Mouse (Mus musculus) right cerebral cortex, postnatal 36 days (tissue): ENCODE data around the gene Klhdc3.

Experiments
- DNase-seq, 2 experiments: peaks; one replicate each; pipeline ENCODE4 v3.0.0; 2022; ENCODE audit warnings: low spot score in 2 of 2, mixed read lengths in 1 of 2

The Klhdc3 gene

DNA sequence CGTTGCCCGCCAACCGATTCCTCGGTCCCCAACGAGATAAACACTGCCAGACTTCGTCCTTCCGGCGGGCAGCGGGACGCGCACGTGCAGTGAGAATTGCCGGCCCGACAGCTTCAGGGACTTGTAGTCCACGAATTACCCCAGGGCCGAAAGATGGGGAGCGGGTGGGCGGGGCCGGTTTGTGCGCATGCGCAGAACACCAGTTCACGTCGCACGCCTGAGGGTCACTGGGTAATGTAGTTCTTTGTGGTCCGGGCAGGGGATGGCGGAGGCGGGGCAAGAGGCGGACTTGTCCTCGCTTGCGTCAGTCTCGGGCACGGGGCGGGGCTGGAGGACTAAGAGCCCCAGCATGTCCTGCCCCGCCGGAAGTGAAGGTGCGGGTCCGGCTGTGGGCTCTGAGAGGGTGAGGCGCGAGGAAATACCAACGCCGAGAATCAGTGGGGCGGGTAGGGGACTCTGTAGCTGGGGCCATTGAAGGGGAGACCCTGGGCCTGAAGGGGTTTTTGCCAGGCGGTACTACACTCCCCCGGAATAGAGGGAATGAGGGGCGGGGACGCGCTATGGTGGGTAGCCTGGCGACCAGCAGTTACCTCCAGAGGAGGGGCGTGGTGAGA, at the start of gene Klhdc3:
TSS of gene Klhdc3 (minus strand) at position 155 of the 614 bp plus-strand sequence.
- peak; percentile 97 for DNase-seq

DNA sequence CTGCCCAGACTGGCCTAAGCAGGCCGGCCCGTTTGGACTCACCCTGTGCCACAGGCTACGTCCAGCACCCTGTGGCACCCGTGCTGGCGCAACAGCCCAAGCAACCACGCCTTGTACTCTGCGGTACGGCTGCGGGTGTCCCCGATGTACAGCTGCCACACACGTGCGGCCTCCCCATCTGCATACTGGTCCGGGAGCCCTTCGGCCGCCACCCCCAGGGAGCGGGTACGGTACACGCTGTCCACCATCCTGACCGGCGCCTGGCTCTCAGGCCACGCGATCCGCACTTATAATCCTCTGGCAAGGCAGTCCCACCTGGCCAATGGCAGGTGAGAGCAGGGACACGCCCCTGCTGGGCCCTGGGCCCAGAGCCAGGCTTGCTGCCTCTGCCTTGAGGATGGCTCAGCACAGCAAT, 48.2 kb upstream of the Klhdc3 start, which contains the start of gene Gnmt:
TSS of gene Gnmt (minus strand) at position 265 of the 415 bp plus-strand sequence.
- no peak for DNase-seq

DNA sequence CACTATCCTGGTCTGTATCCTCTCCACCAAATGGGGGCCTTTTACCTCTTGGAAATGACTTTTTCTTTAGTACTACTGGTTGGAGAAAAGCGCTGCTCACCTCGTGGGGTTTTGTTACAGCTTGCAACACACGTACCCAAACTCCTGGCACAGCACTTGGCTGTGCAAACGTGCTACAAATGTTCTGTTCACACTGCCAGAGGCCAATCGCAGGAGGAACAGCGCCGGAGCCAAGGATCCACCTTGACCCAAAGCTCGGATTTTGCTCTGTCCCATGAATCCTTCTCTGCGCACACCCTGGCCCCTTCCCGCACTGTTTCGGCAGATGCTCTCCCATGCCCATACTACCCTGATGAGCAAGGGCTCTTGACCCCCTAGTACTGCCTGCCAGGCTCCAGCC, 47.8 kb upstream of the Klhdc3 start:
- no peak for DNase-seq

DNA sequence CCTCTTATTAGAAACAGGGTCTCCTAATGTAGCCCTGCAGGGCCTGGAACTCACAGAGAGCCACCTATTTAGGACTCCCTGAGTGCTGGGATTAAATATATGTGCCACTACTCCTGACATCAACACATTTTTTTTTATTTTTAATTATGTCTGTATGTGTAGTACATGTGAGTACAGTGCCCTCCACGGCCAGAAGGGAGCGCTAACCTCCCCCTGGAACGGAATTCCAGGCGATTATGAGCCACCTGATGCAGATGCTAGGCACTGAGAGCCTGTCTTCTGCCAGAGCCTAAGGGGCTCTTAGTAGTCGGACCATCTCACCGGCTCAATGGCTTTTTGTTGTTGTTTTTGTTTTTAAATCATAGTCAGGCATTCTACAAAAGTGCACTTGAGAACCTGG, 47.3 kb upstream of the Klhdc3 start:
- no peak for DNase-seq

DNA sequence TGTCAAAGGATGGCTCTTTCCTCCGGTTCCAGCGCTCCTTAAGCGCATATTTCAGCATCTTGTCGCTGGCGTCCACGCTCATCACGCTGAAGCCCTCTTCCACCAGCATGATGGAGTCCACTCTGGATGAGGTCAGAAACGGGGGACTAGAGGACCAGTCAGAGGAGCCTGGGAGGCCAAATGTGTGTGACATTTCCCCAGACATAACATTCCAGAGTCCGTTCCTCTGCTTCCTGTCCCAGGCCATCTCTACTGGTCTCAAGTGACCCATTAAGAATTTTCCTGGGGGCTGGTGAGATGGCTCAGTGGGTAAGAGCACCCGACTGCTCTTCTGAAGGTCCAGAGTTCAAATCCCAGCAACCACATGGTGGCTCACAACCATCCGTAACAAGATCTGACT, 46.6 kb upstream of the Klhdc3 start:
- no peak for DNase-seq

DNA sequence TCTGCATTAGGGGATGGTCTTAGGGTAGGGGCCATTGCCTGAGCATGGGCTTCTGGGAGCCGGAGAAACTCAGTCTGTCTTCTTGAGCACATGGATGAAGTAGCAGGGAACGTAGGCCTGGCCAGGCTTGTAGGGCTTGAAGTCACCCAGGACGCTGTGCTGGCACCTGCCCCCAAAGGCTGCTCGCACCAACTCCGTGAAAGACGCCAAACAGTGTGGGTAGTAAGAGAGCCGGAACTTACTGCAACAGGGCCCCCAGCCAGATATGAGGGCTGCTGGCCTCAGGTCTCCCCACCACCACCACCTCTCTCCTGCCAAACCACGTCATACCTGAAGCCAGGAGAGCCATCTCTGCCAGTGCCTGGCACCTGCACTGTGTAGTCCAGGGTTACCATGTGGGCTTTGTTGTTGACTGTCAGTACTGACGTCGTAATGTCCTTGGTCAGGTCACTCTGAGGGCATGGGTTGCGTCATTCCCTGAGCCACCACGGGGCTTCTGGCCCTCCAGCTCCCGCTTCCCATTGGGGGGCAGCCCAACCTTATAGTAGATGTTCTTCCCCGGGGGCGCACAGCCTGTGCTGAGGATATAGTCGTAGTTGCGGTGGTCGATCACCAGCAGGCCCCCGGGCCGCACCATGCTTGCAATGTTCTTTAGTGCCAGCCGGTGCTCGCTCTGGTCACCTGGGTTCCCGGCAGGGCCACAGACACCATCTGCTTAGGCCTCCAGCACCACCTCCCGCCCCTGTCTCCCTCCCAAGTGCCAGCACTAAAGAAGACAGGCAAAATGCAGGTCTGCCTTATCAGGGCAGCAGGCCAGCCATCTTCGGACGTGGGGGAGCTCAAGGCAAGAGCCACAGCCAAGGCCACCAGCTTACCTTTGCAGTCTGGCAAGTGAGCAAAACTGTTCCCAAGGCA, 45.3 kb upstream of the Klhdc3 start:
- no peak for DNase-seq

GRCm38 (mm10) chr17:46725273-46725672, 44.6 kb upstream of the Klhdc3 start:
- DNase-seq: no peak

DNA sequence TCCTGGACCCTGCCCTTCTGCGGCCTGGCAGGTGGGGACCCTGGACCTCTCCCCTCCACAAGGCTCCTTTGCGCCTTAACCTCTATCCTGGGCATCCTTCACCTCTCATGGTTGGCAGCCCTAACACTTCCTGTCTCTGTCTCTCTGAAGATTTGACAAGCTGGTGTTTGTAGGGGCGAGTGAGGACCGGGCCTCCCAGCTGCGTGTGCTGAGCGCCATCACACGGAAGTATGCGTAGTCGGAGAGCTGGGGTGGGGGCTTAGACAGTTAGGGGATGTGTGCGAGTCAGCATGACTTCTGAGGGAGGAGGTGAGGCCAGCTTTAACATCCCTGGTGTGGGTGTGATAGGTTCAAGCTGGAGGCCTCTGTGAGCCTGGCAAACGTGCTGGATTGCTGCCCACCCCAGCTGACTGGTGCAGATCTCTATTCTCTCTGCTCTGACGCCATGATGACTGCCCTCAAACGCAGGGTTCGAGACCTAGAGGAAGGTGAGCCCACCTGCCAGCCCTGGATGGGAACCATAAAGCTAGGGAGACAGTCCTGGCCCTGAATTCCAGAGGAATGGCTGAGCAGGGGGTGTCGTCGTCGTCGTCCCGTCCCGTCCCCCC, 43.9 kb upstream of the Klhdc3 start:
- DNase-seq: no peak

GRCm38 (mm10) chr17:46721077-46721476, 40.4 kb upstream of the Klhdc3 start:
- no peak for DNase-seq

DNA sequence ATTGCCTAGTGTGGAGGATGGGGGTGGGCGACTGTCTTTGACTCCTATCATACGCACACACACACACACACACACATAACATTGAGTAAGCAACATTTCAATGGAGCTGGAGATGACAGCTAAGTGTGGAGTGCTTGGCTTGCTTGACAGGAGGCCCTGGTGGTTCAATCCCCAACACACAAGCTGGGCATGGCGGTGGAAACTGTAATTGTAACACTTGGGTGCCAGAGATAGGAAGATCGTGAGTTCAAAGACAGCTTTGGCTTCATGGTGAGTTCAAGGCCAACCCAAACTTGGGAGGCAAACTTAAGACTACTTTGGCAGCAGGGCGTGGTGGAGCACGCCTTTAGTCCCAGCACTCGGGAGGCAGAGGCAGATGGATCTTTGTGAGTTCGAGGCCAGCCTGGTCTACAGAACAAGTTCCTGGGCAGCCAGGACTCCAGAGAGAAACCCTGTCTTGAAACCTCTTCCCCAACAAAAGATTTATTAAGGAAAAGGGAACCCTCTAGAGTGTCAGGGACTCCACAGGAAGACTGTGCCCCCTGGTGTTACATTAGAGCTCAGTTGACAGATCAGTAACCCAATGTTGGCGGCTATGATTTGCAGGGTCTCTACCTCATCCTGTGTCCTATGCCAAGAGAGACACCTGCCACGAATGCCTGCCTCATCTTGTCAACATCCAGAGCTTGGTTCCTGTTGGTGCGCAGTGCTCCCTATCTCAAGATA, 34.2 kb upstream of the Klhdc3 start:
- DNase-seq: no peak

GRCm38 (mm10) chr17:46713849-46714248, 33.1 kb upstream of the Klhdc3 start:
- no peak for DNase-seq

DNA sequence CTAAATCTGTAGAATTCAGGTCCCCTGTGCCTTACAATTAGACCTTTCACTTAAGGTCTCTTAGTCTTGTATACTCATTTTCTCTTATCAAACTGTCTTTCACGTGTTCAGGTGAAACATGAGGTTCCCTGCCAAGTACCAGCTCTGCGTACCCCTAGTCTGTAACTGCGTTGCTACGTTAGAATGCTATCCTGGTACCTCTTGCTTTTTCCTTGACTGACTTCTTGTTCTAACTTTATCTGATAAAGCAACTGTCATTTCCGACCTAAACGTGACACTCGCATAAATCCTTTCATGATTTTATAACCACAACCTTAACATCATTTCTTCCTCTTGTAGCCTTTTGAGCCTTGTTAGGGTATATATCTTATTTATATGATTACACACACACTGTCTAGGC, 31.7 kb upstream of the Klhdc3 start:
- DNase-seq: no peak

GRCm38 (mm10) chr17:46711612-46712271, 31.0 kb upstream of the Klhdc3 start:
- no peak for DNase-seq

DNA sequence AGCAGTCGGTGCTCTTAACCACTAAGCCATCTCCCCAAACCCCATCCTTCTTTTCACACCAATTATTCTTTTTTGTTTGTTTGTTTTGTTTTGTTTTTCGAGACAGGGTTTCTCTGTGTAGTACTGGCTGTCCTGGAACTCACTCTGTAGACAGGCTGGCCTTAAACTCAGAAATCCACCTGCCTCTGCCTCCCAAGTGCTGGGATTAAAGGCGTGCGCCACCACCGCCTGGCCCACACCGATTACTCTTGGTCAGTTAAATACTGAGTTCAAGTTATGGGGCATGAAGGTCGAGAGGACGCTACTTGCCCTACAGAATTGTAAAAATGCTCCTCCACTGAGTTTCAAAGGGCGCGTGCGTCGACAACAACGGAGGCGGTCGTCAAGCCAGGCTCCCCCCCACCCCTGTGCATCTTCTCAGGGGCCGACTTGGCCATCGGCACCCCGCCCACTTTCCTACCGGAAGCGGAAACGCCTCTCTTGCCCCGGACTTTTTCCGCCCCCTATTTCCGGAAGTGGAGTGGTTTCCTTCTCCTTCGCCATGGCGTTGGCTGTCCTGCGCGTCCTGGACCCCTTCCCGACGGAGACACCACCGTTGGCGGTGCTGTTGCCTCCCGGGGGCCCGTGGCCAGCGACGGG, 30.4 kb upstream of the Klhdc3 start, which contains the start of gene Pex6:
TSS of gene Pex6 (plus strand) at position 505 of the 639 bp plus-strand sequence.
- peak; percentile 88 to 90 for DNase-seq

DNA sequence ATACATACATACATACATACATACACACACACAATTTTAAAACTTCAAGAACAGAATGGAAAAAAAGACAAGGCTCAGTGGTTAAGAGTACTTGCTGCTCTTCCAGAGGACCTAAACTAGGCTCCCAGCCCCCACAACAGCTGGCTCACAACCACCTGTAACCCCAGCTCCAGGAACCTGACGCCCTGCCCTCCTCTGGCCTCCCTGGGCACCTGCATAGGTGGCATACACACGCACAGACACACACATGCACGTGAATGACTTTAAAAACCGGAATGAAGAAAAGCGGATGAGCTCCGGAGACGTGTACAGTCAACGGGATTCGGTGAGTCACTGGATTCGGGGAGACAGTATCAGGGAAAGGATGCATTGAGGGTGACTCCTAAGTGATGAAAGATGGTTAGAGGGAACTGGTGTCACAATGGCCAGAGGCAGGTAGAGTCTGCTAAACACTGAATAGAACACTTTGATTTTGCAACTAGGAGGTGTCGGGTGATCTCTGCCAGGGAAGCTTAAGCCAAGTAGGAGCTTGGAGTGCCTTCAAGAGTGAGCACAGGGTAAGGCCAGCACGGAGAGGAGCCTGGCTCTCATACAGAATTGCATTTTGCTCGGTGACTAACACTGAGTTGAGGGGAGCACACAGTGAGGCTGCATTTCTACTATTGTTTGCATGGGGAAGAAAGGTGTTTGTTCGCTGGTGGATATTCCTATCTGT, 25.8 kb upstream of the Klhdc3 start:
- DNase-seq: no peak

- DNase-seq: peak; percentile 96 to 97
Observed at GRCm38 (mm10) chr17:46704887-46705835, 24.4 kb upstream of the Klhdc3 start, which contains the start of gene Ppp2r5d. Ppp2r5d (minus strand) TSS chr17:46705111.

DNA sequence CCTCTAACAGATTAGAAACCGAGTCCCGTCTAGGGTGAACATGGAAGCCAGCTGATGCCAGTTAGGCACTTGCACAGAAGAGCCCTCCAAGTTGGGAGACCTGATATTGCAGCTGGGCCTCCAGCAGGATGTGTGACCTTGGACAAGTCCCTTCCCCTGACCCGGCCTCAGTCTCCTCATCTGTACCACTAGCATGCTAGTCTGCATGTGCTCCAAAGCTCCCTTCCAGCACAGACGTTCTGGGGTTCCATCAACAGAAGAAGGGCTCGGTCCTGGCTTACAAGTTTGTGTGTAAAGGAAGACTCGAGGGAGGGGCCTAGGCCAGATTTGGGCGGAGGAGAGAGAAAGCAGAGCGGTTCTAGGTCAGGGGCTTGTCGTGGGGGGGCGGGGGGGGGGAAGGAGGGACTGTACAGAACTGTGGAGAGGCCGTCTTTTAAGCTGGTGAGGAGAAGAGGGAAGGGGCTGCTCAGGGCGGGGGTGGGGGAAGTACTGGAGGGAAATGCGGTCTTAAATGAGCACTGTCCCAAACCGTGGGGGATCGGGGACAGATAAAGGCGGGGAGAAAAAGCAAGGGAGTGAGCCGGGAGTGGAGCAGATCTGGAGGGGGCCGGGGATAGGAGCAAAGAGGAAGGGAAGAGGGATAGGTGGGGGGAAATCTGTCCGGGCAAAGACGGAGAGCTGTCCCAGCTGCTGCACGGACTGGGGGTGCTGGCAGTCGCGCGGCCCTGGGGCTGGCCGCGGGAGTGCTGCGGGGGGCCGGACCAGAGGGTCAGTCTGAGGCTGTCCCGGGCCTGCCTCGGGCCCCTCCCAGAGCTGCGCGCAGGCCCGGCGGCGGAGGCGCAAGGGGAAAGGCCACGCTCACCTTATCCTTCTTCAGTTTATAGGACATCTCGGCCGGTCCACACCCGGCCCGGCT, 23.5 kb upstream of the Klhdc3 start:
- no peak for DNase-seq

DNA sequence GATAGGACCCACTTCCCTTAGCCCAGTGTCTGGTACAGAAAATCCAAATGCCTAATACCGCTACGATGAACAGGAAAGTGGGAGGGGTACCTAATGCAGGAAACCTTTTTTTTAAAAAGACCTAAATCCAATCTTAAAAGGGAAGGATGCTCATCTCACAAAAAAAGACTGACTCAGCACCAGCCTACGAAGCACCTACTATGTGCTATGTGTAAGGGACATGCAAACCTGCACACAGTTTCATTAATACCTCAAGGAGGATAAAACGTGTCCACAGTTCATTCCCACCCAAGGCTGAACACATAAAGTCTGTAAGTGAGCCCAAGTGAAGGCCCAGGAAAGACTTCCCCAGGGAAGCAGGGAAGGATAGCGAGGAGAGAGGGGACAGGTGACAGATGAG, 21.8 kb upstream of the Klhdc3 start:
- DNase-seq: no peak
